Mouse (Mus musculus) G1E (cell line): ENCODE data around the gene Hist1h2ak. TPM values are rescaled to one million over a fixed set of nuclear protein-coding genes. Genes with fewer than 3 reads are reported as not detected.
"Not testable (repeated sequence)": the region's sequence is repeated elsewhere in the genome, so short reads cannot be mapped to it uniquely, and the experiment has no call there.

ENCODE experiments used
- ATAC-seq: 2 replicates; pipeline ENCODE4 v1.8.0; 2016; ENCODE audit warnings: mild to moderate bottlenecking; ENCODE audit not compliant: insufficient number of reproducible peaks, poor library complexity, low FRiP score, severe bottlenecking; ENCODE audit errors: extremely low read depth
- DNase-seq: peaks from one replicate; pipeline ENCODE4 v3.0.0; 2012; ENCODE audit warnings: low spot score
- H3K27me3 ChIP-seq: 2 replicates; pipeline ENCODE4 v1.6.1; 2012; ENCODE audit warnings: mild to moderate bottlenecking, low read length, inconsistent platforms; ENCODE audit not compliant: insufficient read depth
- H3K36me3 ChIP-seq: replicated peaks from 2 replicates; pipeline ENCODE3; 2012; ENCODE audit warnings: mild to moderate bottlenecking, inconsistent platforms
- H3K4me1 ChIP-seq: 2 replicates; pipeline ENCODE4 v1.6.1; 2012; ENCODE audit warnings: low read depth, low read length, inconsistent platforms, mixed read lengths; ENCODE audit not compliant: insufficient read depth
- H3K4me3 ChIP-seq: 2 replicates; pipeline ENCODE4 v1.5.1; 2012; ENCODE audit warnings: low read depth, mild to moderate bottlenecking, inconsistent platforms, low read length, moderate library complexity, mixed read lengths
- H3K9me3 ChIP-seq: replicated peaks from 2 replicates; pipeline ENCODE4 v1.6.1; 2012; ENCODE audit warnings: inconsistent platforms
- CTCF ChIP-seq: IDR thresholded peaks from 2 replicates; pipeline ENCODE4 v1.5.1; 2012; ENCODE audit warnings: low read depth, low read length, inconsistent platforms, mixed read lengths
- GATA1 ChIP-seq: IDR thresholded peaks from 2 replicates; pipeline ENCODE4 v1.6.1; 2012; ENCODE audit warnings: borderline replicate concordance, low read length, inconsistent platforms, mixed read lengths
- GATA2 ChIP-seq: IDR thresholded peaks from 2 replicates; pipeline ENCODE4 v1.6.1; 2012; ENCODE audit warnings: low read depth, low read length, inconsistent platforms, borderline replicate concordance
- POLR2AphosphoS5 ChIP-seq: IDR thresholded peaks from 2 replicates; pipeline ENCODE4 v1.6.1; 2012; ENCODE audit warnings: low read depth, low read length, inconsistent platforms; ENCODE audit not compliant: insufficient replicate concordance
- TAL1 ChIP-seq: conservative IDR thresholded peaks from 2 replicates; pipeline ENCODE4 v1.6.1; 2012; ENCODE audit warnings: low read depth, low read length, inconsistent platforms, mixed read lengths
- polyA plus RNA-seq: library from polyadenylated mRNA; stranded (reverse); fragments of >175 nt; gene quantifications from 2 replicates; pipeline ENCODE4 v1.2.3, GENCODE M21; 2012
- total RNA-seq, 2 experiments: library from RNA; stranded (forward) in 1 of 2; stranded (reverse) in 1 of 2; fragments of 200-1000 nt in 1 of 2; fragments of >200 nt in 1 of 2; fragmentation: Nextera tagmentation in 1 of 2; gene quantifications; 2 replicates each; pipeline ENCODE4 v1.2.3; 2014 to 2017

Gene Hist1h2ak
- total and polyA plus RNA-seq, 3 experiments, result 71.1 to 1,742 (median 1,288) TPM

DNA sequence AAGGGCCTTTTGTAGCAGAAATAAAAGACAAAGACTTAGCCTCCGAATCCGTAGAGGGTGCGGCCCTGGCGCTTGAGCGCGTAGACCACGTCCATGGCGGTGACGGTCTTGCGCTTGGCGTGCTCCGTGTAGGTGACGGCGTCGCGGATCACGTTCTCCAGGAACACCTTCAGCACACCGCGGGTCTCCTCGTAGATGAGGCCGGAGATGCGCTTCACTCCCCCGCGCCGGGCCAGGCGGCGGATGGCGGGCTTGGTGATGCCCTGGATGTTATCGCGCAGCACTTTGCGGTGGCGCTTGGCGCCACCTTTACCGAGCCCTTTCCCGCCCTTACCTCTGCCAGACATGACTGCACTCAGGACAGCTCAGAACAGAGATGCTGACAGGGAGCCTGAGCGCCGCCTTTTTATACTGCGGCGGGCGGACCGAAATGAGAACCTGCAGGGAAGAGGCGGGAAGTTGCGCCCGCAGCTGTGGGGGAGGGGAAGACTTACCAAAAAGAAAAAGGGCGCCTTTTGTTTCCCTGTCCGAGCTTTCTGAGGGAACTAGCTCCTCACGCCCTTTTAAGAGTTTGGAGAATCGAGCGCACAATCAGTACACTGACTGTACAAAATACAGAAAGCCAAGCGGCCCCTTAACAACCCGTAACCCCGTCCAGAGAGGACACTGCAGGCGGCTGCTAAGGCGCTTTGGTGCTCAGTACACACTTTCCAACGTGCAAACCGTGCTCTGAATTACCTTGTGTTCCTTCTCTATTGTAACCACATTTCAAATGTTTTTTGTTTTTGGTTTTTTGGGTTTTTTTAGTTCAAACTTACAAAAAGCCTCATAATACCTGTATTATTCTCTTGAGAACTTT lies 3.2 kb downstream of the Hist1h2ak start, which contains the start of gene Hist1h4k:
Gene Hist1h4k (minus strand): TSS at position 347 of the 859 bp plus-strand sequence.
- H3K4me1 ChIP-seq, result peaks cover 46% of the 10 kb centered on the region
- not testable (repeated sequence) for H3K9me3 ChIP-seq, H3K27me3 ChIP-seq, H3K36me3 ChIP-seq
- peak within 1 kb of the TSS; percentile 68 for H3K4me3 ChIP-seq
- ATAC-seq (peak; percentile 41; the same call in 1 of the 2 replicates), DNase-seq (peak; percentile 25)
- peak; percentile 89 for TF ChIP-seq POLR2AphosphoS5

- ATAC-seq, result no peak
- no peak for DNase-seq
- TF ChIP-seq POLR2AphosphoS5, result peak; percentile 97; the same call in 1 of the 2 replicates
- no peak for TF ChIP-seq TAL1
- TF ChIP-seq CTCF, result no peak
- no peaks in the 10 kb centered on the region for H3K27me3 ChIP-seq
- H3K36me3 ChIP-seq, result no peaks in the 10 kb centered on the region
- H3K4me1 ChIP-seq, result peaks cover 49% of the 10 kb centered on the region
- H3K4me3 ChIP-seq, result peak overlapping the region; percentile 68
- no peaks in the 10 kb centered on the region for H3K9me3 ChIP-seq
These were observed 4.1 kb downstream of the Hist1h2ak start for GRCm38 (mm10) chr13:21749387-21750158.

GRCm38 (mm10) chr13:21745006-21745405 lies 8.6 kb downstream of the Hist1h2ak start:
- no peak overlapping the region for H3K4me3 ChIP-seq
- TF ChIP-seq CTCF (no peak), TAL1 (peak; percentile 64)
- H3K9me3 ChIP-seq, result no peaks in the 10 kb centered on the region
- DNase-seq, result no peak
- peak; percentile 68 for ATAC-seq
- H3K4me1 ChIP-seq, result peaks cover 44% of the 10 kb centered on the region
- no peaks in the 10 kb centered on the region for H3K36me3 ChIP-seq
- H3K27me3 ChIP-seq, result no peaks in the 10 kb centered on the region

DNA sequence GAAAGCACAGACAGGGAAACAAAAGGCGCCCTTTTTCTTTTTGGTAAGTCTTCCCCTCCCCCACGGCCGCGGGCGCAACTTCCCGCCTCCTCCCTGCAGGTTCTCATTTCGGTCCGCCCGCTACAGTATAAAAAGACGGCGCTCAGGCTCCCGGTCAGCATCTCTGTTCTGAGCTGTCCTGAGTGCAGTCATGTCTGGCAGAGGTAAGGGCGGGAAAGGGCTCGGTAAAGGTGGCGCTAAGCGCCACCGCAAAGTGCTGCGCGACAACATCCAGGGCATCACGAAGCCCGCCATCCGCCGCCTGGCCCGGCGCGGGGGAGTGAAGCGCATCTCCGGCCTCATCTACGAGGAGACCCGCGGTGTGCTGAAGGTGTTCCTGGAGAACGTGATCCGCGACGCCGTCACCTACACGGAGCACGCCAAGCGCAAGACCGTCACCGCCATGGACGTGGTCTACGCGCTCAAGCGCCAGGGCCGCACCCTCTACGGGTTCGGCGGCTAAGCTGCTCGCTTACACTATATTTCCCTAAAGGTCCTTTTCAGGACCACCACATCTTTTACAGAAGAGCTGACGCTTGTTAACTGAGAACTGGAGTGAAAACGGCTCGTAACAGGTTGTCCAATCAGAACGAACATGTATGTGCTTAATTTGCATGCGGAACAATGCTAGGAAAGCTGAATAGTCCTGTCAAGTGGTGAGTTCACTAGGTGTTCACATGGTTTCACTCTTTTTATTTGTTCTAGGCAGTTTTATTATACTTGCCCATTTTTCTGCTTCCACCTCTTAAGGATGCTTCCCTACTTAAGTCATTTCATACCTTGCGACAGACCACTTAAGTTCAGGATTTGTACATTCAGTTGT lies 18.5 kb downstream of the Hist1h2ak start, which contains the start of gene Hist1h4j:
Gene Hist1h4j (plus strand): TSS at position 159 of the 862 bp plus-strand sequence.
- Histone ChIP-seq H3K4me1 (peaks cover 41% of the 10 kb centered on the region), H3K4me3 (peak within 1 kb of the TSS; percentile 69)
- H3K27me3 ChIP-seq, DNase-seq, H3K9me3 ChIP-seq, H3K36me3 ChIP-seq: not testable (repeated sequence)
- peak; percentile 65 for ATAC-seq

DNA sequence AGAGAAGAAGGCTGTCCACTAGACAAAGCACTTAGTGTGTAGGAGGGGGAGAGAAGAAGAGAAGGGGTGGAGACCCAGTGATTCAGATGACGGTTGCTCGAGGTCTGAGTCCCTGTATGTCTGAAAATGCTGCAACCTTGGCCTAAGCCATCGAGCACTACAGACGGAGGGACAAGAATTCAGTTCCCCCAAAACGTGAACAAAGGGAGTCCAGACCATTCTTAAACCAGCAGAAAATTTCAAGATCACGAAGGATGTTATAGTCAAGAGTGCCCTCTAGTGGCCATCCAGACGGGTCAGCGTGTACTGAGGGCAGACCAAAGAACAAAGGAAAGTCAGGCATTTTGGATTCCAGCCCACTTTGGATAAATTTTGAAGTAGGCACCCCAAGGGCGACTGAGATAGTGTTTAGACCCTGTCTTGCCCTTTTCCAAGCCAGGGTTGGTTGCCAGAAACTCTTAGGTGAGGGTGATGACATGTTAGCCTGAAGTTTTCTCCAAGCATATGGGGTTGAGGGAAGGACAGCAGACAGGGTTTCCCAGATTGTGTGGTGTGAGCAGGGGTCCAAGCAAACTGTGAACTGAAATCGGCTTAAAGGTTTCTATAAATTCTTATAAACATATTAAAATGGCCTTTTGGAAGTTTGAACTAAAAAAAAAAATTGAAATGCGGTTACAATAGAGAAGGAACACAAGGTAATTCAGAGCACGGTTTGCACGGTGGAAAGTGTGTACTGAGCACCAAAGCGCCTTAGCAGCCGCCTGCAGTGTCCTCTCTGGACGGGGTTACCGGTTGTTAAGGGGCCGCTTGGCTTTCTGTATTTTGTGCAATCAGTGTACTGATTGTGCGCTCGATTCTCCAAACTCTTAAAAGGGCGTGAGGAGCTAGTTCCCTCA lies 19.4 kb downstream of the Hist1h2ak start:
- H3K4me1 ChIP-seq, result peaks cover 35% of the 10 kb centered on the region
- peaks cover 3% of the 10 kb centered on the region; the same call in 1 of the 2 replicates for H3K27me3 ChIP-seq
- ATAC-seq (peak; percentile 47; the same call in 1 of the 2 replicates), DNase-seq (peak; percentile 65)
- no peak for TF ChIP-seq POLR2AphosphoS5
- TF ChIP-seq CTCF, result peak; percentile 44
- H3K4me3 ChIP-seq, result peak overlapping the region; percentile 58; the same call in 1 of the 2 replicates
- no peaks in the 10 kb centered on the region for H3K36me3 ChIP-seq
- H3K9me3 ChIP-seq, result no peaks in the 10 kb centered on the region

- Histone ChIP-seq H3K27me3 (peaks cover 3% of the 10 kb centered on the region; the same call in 1 of the 2 replicates), H3K9me3 (no peaks in the 10 kb centered on the region), H3K36me3 (no peaks in the 10 kb centered on the region), H3K4me3 (no peak overlapping the region), H3K4me1 (peaks cover 28% of the 10 kb centered on the region)
- TF ChIP-seq POLR2AphosphoS5 (no peak), GATA1 (no peak), GATA2 (no peak), TAL1 (no peak), CTCF (no peak)
- DNase-seq (no peak), ATAC-seq (no peak)
These were observed 20.2 kb downstream of the Hist1h2ak start for GRCm38 (mm10) chr13:21733466-21733865.
